Mouse (Mus musculus): Measurements from ENCODE around the gene Cabp2. TPM values are rescaled to one million over a fixed set of nuclear protein-coding genes. Genes with fewer than 3 reads are reported as not detected.
"Not testable (repeated sequence)": the region's sequence is repeated elsewhere in the genome, so short reads cannot be mapped to it uniquely, and the experiment has no call there.

The Cabp2 gene
- polyA plus RNA-seq, 1 experiment from 2014 or later: not detected

DNA sequence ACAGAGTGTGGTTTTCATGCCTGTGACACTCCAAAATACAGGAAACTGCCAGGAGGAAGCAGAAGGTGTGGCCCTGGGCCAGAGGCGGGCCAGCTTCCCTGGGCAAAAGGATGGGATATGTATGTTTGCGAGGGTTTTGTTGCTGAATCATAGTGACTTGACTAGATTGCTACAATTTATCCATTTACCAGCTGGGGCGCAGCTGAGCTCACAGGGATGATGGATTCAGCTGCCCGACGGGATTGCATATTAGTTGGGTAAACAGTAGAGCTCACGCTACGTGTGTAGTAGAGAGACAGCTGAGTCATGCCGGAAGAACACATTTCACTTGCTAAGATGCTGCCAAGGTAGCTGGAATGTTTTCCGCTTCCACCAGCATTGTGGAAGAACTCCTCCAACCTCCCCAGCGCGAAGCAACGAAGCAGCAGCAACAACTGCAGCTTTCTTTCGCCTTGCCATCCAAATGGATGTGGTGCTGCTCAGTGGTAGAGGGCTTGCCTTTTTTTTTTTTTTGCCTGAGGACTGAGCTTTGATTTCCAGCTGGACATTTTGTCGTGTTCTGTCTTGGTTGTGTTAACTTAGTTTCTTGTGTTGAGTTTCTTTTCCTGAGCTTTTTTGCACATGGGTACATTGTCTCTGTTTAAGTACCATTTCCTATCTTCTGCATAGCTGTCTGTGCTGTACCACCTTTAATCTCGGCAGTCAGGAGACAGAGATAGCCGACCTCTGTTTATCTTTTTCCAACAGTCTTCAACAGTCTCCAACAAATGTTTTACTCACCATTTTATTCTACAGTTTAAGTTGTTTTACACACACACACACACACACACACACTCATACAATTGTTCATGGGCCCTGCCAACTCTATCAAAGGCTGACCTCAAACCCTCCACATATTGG, 35.2 kb upstream of the Cabp2 start, which contains the start of gene Gstp2:
Gene Gstp2 (minus strand): TSS at position 58 of the 900 bp plus-strand sequence.
- Histone ChIP-seq H3K9me3 (no peaks in the 10 kb centered on the region), H3K27me3 (no peaks in the 10 kb centered on the region), H3K4me3 (peak within 1 kb of the TSS; percentile 8), H3K9ac (no peak within 1 kb of the TSS), H3K27ac (peak within 1 kb of the TSS; percentile 67), H3K4me2 (peak within 1 kb of the TSS; percentile 19), H3K36me3 (no peaks in the 10 kb centered on the region), H3K4me1 (peaks cover 9% of the 10 kb centered on the region)
- WGBS: 44% methylated on average over 16 of the region's 16 CpGs
- no peak for ATAC-seq (ENCODE audit: insufficient number of reproducible peaks, low FRiP score, low TSS enrichment, low read depth)

DNA sequence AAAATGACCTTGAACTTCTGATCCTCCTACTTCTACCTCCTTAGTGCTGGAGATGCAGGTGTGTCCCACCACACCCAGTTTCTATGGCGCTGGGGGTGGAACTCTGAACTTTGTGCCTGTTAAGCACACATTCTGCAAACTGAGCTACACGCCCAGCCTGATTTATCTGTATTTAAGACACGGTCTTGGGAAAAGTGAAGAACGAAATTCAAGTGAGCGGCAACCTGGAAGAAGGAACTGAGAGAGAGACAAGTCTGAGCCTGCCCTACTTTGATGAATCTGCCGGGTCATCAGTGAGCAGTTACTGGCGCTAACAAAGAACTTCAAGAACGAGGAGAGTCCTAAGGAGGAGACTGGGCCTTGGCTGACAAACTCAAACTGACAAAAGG, 34.5 kb upstream of the Cabp2 start:
- no peak overlapping the region for H3K9ac ChIP-seq
- H3K27me3 ChIP-seq: no peaks in the 10 kb centered on the region
- no peaks in the 10 kb centered on the region for H3K36me3 ChIP-seq
- H3K27ac ChIP-seq: no peak overlapping the region; the same call in 1 of the 2 replicates
- H3K4me3 ChIP-seq: no peak overlapping the region
- H3K9me3 ChIP-seq: no peaks in the 10 kb centered on the region
- 73% methylated on average over 8 of the region's 8 CpGs for WGBS
- no peak overlapping the region for H3K4me2 ChIP-seq
- no peak for ATAC-seq (ENCODE audit: insufficient number of reproducible peaks, low FRiP score, low TSS enrichment, low read depth)
- H3K4me1 ChIP-seq: peaks cover 9% of the 10 kb centered on the region

DNA sequence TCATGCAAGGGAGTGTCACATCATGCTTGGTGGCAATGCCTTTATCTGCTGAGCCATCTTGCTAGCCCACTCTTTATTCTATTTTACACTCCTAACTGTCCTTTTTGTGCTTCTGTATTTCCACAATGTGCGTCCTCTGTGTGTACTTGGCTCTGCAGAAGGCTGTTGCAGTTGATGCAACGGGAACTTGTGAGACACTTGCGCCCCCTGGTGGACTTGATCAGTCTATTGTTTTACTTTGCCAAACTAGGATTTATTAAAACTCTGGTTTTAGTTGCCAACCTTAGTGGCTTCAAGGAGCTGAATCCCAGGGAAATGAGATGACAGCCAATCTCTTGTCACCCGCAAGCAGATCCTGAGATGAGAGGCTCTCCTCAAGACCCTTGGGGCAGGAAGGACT, 33.5 kb upstream of the Cabp2 start:
- WGBS: 18% methylated on average over 4 of the region's 4 CpGs

DNA sequence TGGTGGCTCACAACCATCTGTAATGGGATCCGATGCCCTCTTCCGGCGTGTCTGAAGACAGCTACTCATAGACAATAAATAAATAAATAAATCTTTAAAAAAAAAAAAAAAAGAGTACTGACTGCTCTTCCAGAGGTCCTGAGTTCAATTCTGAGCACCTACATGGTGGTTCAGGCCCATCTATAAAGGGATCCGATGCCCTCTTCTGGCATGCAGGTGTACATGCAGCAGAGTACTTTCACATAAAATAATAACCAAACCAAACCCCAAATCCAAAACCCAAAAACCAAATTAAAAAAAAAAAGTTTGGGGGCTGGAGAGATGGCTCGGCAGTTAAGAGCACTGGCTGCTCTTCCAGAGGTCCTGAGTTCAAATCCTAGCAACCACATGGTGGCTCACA, 32.3 kb upstream of the Cabp2 start:
- not testable (repeated sequence) for H3K9ac ChIP-seq; H3K27me3 ChIP-seq; H3K4me3 ChIP-seq; H3K36me3 ChIP-seq; H3K4me1 ChIP-seq; H3K27ac ChIP-seq; H3K9me3 ChIP-seq; H3K4me2 ChIP-seq; ATAC-seq (ENCODE audit: insufficient number of reproducible peaks, low FRiP score, low TSS enrichment, low read depth)
- 84% methylated on average over 5 of the region's 5 CpGs for WGBS

More for the DNA sequence above, 33.5 kb upstream of the Cabp2 start:
- H3K4me3 ChIP-seq: no peak overlapping the region
- no peak for ATAC-seq (ENCODE audit: insufficient number of reproducible peaks, low FRiP score, low TSS enrichment, low read depth)
- H3K27ac ChIP-seq: no peak overlapping the region
- no peaks in the 10 kb centered on the region for H3K27me3 ChIP-seq
- H3K36me3 ChIP-seq: no peaks in the 10 kb centered on the region
- no peaks in the 10 kb centered on the region for H3K9me3 ChIP-seq
- no peak overlapping the region for H3K4me2 ChIP-seq
- H3K9ac ChIP-seq: no peak overlapping the region
- peaks cover 9% of the 10 kb centered on the region for H3K4me1 ChIP-seq

DNA sequence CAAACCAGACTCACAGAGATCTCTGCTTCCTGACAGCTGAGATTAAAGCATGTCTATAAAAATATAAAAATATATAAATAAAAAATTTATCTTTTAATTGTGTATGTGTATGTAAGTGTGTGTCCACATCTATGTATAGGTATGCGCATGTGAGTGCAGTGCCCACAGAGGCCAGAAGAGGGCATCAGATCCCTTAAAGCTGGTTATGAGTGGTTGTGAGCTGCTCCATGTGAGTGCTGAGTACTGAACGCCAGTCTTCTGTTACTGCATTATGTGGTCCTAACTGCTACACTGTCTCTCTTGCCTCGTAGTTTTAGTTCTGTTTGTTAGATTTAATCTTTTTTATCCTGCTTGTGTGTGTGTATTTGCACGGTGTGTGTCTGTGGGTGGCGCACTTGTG, 30.4 kb upstream of the Cabp2 start:
- Histone ChIP-seq H3K4me2 (no peak overlapping the region), H3K4me3 (no peak overlapping the region), H3K9ac (no peak overlapping the region), H3K9me3 (no peaks in the 10 kb centered on the region), H3K4me1 (peaks cover 5% of the 10 kb centered on the region), H3K36me3 (no peaks in the 10 kb centered on the region), H3K27ac (no peak overlapping the region), H3K27me3 (no peaks in the 10 kb centered on the region)
- no peak for ATAC-seq (ENCODE audit: insufficient number of reproducible peaks, low FRiP score, low TSS enrichment, low read depth)
- 94% methylated on average over 5 of the region's 5 CpGs for WGBS

DNA sequence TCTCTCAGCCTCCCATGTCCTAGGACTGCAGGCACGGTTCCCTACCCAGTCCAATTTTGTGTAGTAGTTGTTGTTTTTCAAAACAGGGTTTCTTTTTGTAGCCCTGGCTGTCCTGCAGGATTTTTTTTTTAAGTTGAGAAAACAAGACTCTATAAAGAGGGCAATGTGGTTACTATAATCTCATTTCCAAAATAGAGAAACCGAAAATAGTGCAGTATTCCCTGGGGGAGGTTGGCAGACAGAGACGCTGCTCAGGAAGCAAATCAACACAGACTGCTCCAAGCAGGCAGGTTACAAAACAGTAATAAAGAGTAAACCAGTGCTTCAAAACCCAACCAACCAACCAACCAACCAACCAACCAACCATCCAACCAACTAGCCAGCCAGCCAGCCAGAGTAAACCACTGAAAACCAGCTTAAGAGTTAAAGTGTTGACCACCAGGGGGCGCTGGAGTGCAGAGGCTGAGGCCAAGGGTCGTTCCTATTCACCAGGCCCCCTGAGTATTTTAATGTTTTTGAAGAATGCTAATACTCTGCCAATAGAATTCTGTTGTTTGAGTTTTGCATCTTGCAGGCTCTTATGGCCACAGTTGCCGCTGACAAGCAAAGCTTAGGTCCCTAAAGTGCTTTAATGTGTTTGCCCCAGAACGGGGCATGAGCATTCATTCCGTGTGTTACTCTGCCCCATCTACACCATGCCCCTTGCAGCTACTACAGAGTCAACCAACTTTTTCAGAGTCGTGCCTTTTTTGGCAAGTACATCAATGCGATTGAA, 29.4 kb upstream of the Cabp2 start:
- Histone ChIP-seq H3K4me3 (no peak overlapping the region), H3K27ac (no peak overlapping the region), H3K9ac (no peak overlapping the region), H3K9me3 (no peaks in the 10 kb centered on the region), H3K4me1 (peaks cover 3% of the 10 kb centered on the region; the same call in 1 of the 2 replicates), H3K36me3 (no peaks in the 10 kb centered on the region), H3K4me2 (no peak overlapping the region), H3K27me3 (no peaks in the 10 kb centered on the region)
- ATAC-seq (ENCODE audit: insufficient number of reproducible peaks, low FRiP score, low TSS enrichment, low read depth): no peak
- 45% methylated on average over 10 of the region's 10 CpGs for WGBS

DNA sequence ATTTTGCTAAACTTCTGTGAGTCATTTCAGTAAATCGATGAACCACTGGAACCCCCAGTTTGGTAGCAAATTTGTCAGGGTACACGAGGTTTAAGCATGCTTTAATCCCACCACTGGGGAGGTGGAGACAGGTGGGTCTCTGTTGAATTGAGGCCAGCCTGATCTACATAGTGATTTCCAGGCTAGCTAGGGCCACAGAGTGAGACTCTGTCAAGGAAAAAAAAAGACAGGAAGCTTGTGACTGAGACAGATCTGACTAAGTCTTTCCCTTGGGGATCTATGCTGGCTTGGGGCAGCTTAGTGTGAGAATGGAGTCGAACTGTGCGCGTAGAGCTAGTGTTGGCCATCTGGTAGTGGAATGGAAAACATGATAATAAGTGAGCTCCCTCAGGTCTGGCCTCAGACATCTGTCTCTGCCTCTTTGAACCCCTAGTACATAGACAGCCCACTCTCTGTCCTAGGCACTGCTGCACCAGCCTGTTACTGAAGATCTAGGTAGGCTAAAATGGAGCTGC, 28.8 kb upstream of the Cabp2 start:
- Histone ChIP-seq H3K36me3 (no peaks in the 10 kb centered on the region), H3K27ac (no peak overlapping the region), H3K27me3 (no peaks in the 10 kb centered on the region), H3K9me3 (no peaks in the 10 kb centered on the region), H3K9ac (no peak overlapping the region), H3K4me1 (peaks cover 3% of the 10 kb centered on the region; the same call in 1 of the 2 replicates), H3K4me2 (no peak overlapping the region), H3K4me3 (no peak overlapping the region)
- ATAC-seq (ENCODE audit: insufficient number of reproducible peaks, low FRiP score, low TSS enrichment, low read depth): no peak
- WGBS: 67% methylated on average over 5 of the region's 5 CpGs

DNA sequence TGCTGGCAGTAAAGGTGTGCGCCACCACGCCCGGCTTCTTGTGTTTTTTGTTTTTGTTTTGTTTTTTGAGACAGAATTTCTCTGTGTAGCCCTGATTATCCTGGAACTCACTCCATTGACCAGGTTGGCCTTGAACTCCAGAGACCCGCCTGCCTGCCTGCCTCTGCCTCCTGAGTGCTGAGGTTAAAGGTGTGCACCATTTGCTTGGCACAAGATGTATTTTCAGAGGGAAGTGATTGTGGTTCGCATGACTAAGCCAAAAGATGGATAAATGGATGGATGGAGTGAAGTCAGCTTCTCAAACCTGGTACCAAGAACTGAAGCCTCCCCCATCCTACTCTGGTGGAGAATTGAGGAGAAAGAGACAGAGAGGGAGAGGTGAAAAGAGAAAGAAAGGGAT, 26.8 kb upstream of the Cabp2 start:
- 80% methylated on average over 5 of the region's 5 CpGs for WGBS
- no peak for ATAC-seq (ENCODE audit: insufficient number of reproducible peaks, low FRiP score, low TSS enrichment, low read depth)
- Histone ChIP-seq H3K27ac (no peak overlapping the region), H3K4me2 (no peak overlapping the region), H3K4me1 (peaks cover 3% of the 10 kb centered on the region; the same call in 1 of the 2 replicates), H3K36me3 (no peaks in the 10 kb centered on the region), H3K9me3 (no peaks in the 10 kb centered on the region), H3K4me3 (no peak overlapping the region), H3K27me3 (no peaks in the 10 kb centered on the region), H3K9ac (no peak overlapping the region)

DNA sequence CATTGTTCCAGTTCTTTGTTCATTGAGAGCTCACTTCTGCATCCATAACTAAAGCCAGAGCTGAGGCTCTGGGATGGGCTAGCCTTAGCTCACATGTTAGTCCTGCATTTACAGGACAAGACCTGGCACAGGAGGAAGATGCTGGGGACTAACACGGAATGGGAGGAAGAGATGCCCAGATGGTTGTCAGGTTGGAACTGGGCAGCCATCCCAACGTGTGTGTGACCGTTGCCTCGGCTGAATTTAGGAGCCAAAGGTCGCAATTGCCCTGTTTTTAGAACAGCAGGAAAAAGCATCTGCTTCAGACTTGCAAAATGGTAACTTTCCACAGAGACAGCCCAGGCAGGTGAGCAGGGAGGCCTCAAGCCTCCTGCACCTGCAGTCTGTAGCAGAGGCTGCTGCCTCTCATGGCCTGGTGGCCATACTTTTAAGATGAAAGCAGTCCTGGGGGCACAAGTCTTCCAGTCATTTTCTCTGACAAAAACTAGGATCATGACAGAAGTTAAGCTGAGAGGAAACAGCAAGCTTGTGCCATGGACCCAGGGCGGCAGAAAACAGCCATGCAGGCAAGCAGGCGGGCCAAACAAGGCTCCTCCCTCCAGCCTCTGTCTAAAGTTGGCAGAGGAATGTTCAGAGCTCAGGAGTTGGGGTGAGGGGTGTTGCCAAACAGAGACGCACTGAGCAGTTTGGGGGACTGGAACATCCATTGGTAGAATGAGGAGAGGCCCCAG, 26.0 kb upstream of the Cabp2 start:
- no peak overlapping the region for H3K4me2 ChIP-seq
- H3K36me3 ChIP-seq: no peaks in the 10 kb centered on the region
- no peak for ATAC-seq (ENCODE audit: insufficient number of reproducible peaks, low FRiP score, low TSS enrichment, low read depth)
- H3K9me3 ChIP-seq: no peaks in the 10 kb centered on the region
- no peak overlapping the region for H3K27ac ChIP-seq
- H3K27me3 ChIP-seq: no peaks in the 10 kb centered on the region
- H3K9ac ChIP-seq: peak overlapping the region; percentile 1; the same call in 1 of the 2 replicates
- 64% methylated on average over 8 of the region's 8 CpGs for WGBS
- H3K4me1 ChIP-seq: peaks cover 3% of the 10 kb centered on the region; the same call in 1 of the 2 replicates
- no peak overlapping the region for H3K4me3 ChIP-seq

DNA sequence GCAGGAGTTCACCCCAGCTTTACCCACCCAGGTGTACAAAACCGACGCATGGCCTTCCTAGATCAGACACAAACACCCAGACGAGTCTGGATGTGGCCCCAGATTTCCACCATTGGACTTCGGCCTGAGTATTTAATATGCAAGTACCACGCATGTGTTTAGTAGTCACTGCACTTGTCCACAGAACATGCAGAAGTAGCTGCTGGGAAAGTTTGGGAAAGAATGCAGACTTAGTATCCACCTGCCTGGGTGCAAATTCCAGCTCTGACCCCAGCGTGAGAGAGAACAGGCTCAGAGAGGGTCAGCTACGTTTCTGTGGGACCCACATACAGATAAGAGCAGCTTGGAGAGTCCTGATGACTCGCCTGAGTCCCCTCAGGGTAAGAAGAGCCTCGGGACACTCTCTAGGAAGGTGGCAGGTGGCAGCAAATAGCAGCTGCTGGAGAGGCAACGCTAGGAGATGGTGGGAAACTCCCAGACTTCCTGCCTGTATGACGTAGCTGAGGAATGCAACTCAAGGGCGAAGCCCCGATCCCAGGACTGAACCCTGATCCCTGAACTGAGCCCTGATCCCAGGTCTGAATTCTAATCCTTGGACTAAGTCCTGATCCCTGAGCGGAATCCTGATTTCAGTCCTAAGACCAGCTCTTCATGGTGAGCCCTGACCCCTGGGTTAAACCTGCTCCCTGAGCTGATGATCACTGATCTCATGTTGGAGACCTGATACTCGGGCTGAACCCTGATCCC, 25.3 kb upstream of the Cabp2 start:
- H3K27me3 ChIP-seq: no peaks in the 10 kb centered on the region
- ATAC-seq (ENCODE audit: insufficient number of reproducible peaks, low FRiP score, low TSS enrichment, low read depth): no peak
- WGBS: 52% methylated on average over 15 of the region's 15 CpGs
- H3K36me3 ChIP-seq: no peaks in the 10 kb centered on the region
- no peaks in the 10 kb centered on the region for H3K9me3 ChIP-seq
- H3K4me1 ChIP-seq: peaks cover 3% of the 10 kb centered on the region; the same call in 1 of the 2 replicates
- H3K4me2 ChIP-seq: no peak overlapping the region
- no peak overlapping the region for H3K27ac ChIP-seq
- H3K4me3 ChIP-seq: no peak overlapping the region
- 0 out of 2 replicates have a peak overlapping the region, but pooled peaks have one; percentile 0 for H3K9ac ChIP-seq

DNA sequence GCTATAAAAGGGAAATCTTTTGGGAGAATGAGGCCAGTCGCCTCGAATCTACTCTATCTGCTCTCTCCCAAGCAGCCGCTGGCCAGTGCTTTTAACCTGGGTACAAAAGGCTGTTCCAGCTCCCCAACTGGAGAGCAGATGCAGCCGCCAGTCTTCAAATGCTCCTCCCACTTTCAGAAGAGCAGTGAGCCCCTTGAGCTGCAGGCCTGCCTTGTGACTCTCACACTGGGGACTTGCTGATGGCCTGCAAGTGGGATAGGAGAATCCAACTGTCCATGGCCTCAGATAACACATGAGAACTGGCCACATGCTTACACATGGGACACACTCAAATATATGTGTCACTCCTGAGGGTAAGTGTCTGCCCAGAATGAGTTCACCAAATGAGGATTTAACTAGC, 24.7 kb upstream of the Cabp2 start:
- 45% methylated on average over 4 of the region's 4 CpGs for WGBS

More for the DNA sequence above, 24.7 kb upstream of the Cabp2 start:
- 0 out of 2 replicates have a peak overlapping the region, but pooled peaks have one; percentile 0 for H3K9ac ChIP-seq
- H3K27ac ChIP-seq: no peak overlapping the region
- H3K9me3 ChIP-seq: no peaks in the 10 kb centered on the region
- H3K4me2 ChIP-seq: no peak overlapping the region
- peaks cover 3% of the 10 kb centered on the region; the same call in 1 of the 2 replicates for H3K4me1 ChIP-seq
- H3K4me3 ChIP-seq: no peak overlapping the region
- no peaks in the 10 kb centered on the region for H3K27me3 ChIP-seq
- ATAC-seq (ENCODE audit: insufficient number of reproducible peaks, low FRiP score, low TSS enrichment, low read depth): no peak
- no peaks in the 10 kb centered on the region for H3K36me3 ChIP-seq
